Mouse (Mus musculus) intestine, embryonic 14.5 days (tissue): ENCODE measurements around the gene Gnat1. TPM values are rescaled to one million over a fixed set of nuclear protein-coding genes. Genes with fewer than 3 reads are reported as not detected.

ENCODE experiments used
- ATAC-seq: fragments of 200-750 bp; cut with Nextera tagmentation; replicated peaks from 2 replicates; pipeline ENCODE4 v1.8.0; 2017; ENCODE audit warnings: low read depth, moderate number of reproducible peaks, moderate TSS enrichment, moderate library complexity; ENCODE audit not compliant: low FRiP score, low TSS enrichment
- DNase-seq: peaks from one replicate; pipeline ENCODE4 v3.0.0-alpha.2; 2018; ENCODE audit warnings: low spot score
- H3K27ac ChIP-seq: fragments of 300-500 bp; sonication (generic); 2 replicates; pipeline ENCODE4 v1.5.1; 2014; ENCODE audit warnings: low read depth, mild to moderate bottlenecking, control low read depth
- H3K27me3 ChIP-seq: fragments of 300-500 bp; sonication (generic); replicated peaks from 2 replicates; pipeline ENCODE4 v1.6.1; 2014; ENCODE audit warnings: low read length, control low read depth; ENCODE audit not compliant: control insufficient read depth, insufficient read depth
- H3K36me3 ChIP-seq: fragments of 300-500 bp; sonication (generic); 2 replicates; pipeline ENCODE4 v1.6.1; 2014; ENCODE audit warnings: low read length, control low read depth; ENCODE audit not compliant: control insufficient read depth, insufficient read depth
- H3K4me1 ChIP-seq: fragments of 300-500 bp; sonication (generic); replicated peaks from 2 replicates; pipeline ENCODE4 v1.6.1; 2014; ENCODE audit warnings: low read length, control low read depth, mixed read lengths; ENCODE audit not compliant: control insufficient read depth, insufficient read depth
- H3K4me2 ChIP-seq: fragments of 300-500 bp; sonication (generic); 2 replicates; pipeline ENCODE4 v1.6.1; 2014; ENCODE audit warnings: low read length
- H3K4me3 ChIP-seq: fragments of 300-500 bp; sonication (generic); 2 replicates; pipeline ENCODE4 v1.5.1; 2014; ENCODE audit warnings: low read depth, low read length, control low read depth, mixed read lengths
- H3K9ac ChIP-seq: fragments of 300-500 bp; sonication (generic); 2 replicates; pipeline ENCODE4 v1.6.1; 2014; ENCODE audit warnings: mild to moderate bottlenecking, low read length
- H3K9me3 ChIP-seq: fragments of 300-500 bp; sonication (generic); 2 replicates; pipeline ENCODE4 v1.6.1; 2016; ENCODE audit warnings: low read length, control low read depth; ENCODE audit not compliant: control insufficient read depth
- WGBS: fragments of 180-500 bp; shearing (Covaris S2); extraction: QIAGEN DNeasy Blood & Tissue Kit; methylation state at CpG from one replicate; pipeline ENCODE4 v1.1.7; 2014; 5-methylcytosine and 5-hydroxymethylcytosine counted together
- polyA plus RNA-seq: library from polyadenylated mRNA; unstranded; fragments of >200 nt; fragmentation: Nextera tagmentation; extraction: Ambion mirVana; gene quantifications from 2 replicates; pipeline ENCODE4 v1.2.1, GENCODE M21; 2014

Gnat1 gene
- polyA plus RNA-seq, 1 experiment from 2014 or later = 2.6 TPM

GRCm38 (mm10) chr9:107696845-107697610 is 17.5 kb upstream of the Gnat1 start:
- Histone ChIP-seq H3K9me3 (no peaks in the 10 kb centered on the region), H3K4me1 (peaks cover 52% of the 10 kb centered on the region), H3K27ac (no peak overlapping the region), H3K27me3 (no peaks in the 10 kb centered on the region), H3K4me2 (no peak overlapping the region), H3K4me3 (no peak overlapping the region), H3K36me3 (peaks cover 7% of the 10 kb centered on the region), H3K9ac (no peak overlapping the region)
- DNase-seq (no peak), ATAC-seq (no peak)
- 59% methylated on average over 9 of the region's 9 CpGs for WGBS

DNA sequence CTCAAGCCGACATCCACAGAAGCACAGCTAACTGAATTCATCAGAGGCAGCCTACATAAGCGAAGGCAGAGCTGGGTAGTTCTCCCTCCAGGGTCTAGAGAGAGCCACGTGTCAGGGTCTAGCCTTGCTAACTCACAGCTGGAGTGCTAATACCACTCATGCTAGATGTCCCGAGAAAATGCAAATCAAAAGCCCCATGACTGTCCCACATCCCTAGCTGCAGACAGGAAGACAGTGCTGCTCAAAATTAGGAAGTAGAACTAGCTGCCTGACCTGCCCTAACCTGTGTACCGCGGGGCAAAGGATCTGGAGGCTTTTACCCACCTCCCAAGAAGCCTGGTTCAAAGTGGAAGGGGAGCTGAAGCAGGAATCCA is 16.6 kb upstream of the Gnat1 start:
- peaks cover 16% of the 10 kb centered on the region for H3K36me3 ChIP-seq
- no peak overlapping the region for H3K4me2 ChIP-seq
- no peak for DNase-seq
- 56% methylated on average over 6 of the region's 6 CpGs for WGBS
- H3K4me1 ChIP-seq = peaks cover 44% of the 10 kb centered on the region
- ATAC-seq = no peak
- no peaks in the 10 kb centered on the region for H3K27me3 ChIP-seq
- H3K27ac ChIP-seq = no peak overlapping the region
- H3K4me3 ChIP-seq = no peak overlapping the region
- H3K9ac ChIP-seq = no peak overlapping the region
- H3K9me3 ChIP-seq = no peaks in the 10 kb centered on the region

DNA sequence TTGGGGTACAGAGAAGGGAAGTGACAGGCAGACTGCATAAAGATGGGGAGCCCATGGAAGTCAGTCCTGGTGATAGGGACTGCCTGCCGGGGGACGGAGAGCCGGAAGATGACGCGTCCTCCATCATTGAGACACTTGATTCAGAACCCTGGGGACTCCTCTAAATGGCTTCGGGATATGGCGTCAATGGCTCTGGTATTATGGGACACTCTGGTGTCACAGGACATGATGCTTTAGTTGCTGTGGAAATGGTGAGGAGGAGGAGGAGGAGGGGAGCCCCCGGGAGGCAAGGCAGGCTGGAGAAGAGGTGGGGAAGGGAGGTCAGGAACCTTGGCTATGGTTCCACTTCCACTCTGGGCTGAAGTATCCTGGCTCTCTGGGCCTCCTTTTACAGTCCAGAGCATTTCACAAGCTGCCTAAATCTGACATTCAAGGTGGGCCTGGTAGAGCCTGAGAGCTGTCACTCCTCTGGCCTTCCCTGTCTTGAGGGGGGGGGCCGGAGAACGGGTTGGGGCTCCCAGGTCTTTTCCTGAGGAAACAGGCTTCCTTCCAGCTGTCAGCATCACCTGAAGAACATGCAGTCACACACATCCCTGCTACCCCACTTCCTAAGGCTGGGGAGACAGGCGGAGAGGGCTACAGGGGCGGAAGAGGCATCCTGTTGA is 16.1 kb upstream of the Gnat1 start:
- Histone ChIP-seq H3K9me3 (no peaks in the 10 kb centered on the region), H3K4me1 (peaks cover 39% of the 10 kb centered on the region), H3K36me3 (peaks cover 21% of the 10 kb centered on the region), H3K9ac (no peak overlapping the region), H3K4me3 (no peak overlapping the region), H3K27me3 (no peaks in the 10 kb centered on the region), H3K4me2 (no peak overlapping the region), H3K27ac (no peak overlapping the region)
- WGBS = 77% methylated on average over 12 of the region's 12 CpGs
- ATAC-seq (no peak), DNase-seq (no peak)

GRCm38 (mm10) chr9:107694627-107695026 is 15.1 kb upstream of the Gnat1 start:
- ATAC-seq (no peak), DNase-seq (no peak)
- H3K27ac ChIP-seq = no peak overlapping the region
- no peaks in the 10 kb centered on the region for H3K9me3 ChIP-seq
- WGBS = 78% methylated on average over 7 of the region's 7 CpGs
- H3K9ac ChIP-seq = no peak overlapping the region
- H3K36me3 ChIP-seq = peaks cover 25% of the 10 kb centered on the region
- peaks cover 29% of the 10 kb centered on the region for H3K4me1 ChIP-seq
- H3K27me3 ChIP-seq = no peaks in the 10 kb centered on the region
- no peak overlapping the region for H3K4me2 ChIP-seq
- no peak overlapping the region for H3K4me3 ChIP-seq

DNA sequence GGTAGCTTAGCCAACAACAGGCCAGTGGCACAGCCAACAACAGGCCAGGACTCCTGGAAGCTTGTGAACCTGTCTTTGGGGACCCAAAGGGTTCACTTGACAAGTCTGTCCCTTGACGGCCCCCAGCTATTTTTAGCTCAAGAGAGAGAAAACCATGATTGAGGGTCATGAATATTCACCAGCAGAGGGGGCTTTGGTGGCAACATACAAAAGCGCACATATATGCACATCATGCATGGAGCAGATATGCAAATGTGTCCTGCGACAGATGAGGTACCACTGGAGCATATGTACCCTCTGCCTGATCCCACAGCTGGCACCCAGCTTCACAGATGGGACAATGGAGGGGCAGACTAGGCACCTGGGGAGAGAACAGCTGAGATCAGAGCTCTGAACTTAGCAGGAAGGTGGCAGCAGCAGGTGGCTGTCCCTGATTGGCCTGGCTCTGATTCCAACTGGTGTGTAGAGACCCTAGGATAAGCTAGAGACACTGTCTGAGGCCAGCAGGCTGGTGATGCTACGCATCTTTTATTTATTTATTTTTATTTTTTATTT is 14.0 kb upstream of the Gnat1 start:
- no peaks in the 10 kb centered on the region for H3K9me3 ChIP-seq
- WGBS = 65% methylated on average over 4 of the region's 4 CpGs
- peaks cover 18% of the 10 kb centered on the region for H3K4me1 ChIP-seq
- DNase-seq (no peak), ATAC-seq (no peak)
- no peaks in the 10 kb centered on the region for H3K27me3 ChIP-seq
- peaks cover 34% of the 10 kb centered on the region for H3K36me3 ChIP-seq
- H3K4me2 ChIP-seq = no peak overlapping the region
- no peak overlapping the region for H3K27ac ChIP-seq
- no peak overlapping the region for H3K4me3 ChIP-seq
- H3K9ac ChIP-seq = no peak overlapping the region

- Histone ChIP-seq H3K4me1 (peaks cover 11% of the 10 kb centered on the region), H3K9ac (no peak overlapping the region), H3K27me3 (no peaks in the 10 kb centered on the region), H3K4me3 (no peak overlapping the region), H3K4me2 (no peak overlapping the region), H3K36me3 (peaks cover 40% of the 10 kb centered on the region), H3K27ac (no peak overlapping the region), H3K9me3 (no peaks in the 10 kb centered on the region)
- WGBS = 75% methylated on average over 5 of the region's 5 CpGs
- DNase-seq = no peak
- ATAC-seq = no peak
Measured at GRCm38 (mm10) chr9:107692785-107693184, 13.3 kb upstream of the Gnat1 start.

DNA sequence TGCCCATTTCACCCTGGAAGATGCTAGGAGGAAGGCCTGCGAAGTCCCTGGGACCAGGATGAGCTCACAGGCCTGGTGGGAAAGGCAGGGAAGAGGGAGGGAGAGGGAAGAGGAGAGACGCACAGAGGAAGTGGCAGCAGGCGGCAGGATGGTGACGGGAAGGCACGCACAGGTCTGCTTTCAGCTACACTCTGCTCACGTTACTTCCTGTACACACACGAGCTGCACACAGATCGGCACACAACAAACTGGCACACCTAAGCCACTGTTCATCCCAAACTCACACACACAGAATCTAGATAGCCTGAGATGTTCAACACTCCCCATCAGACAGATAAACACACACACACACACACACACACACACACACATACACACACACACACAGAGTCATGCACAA is 10.9 kb upstream of the Gnat1 start:
- no peak overlapping the region for H3K9ac ChIP-seq
- 72% methylated on average over 8 of the region's 8 CpGs for WGBS
- no peaks in the 10 kb centered on the region for H3K27me3 ChIP-seq
- no peaks in the 10 kb centered on the region for H3K9me3 ChIP-seq
- ATAC-seq (no peak), DNase-seq (no peak)
- no peak overlapping the region for H3K4me3 ChIP-seq
- H3K27ac ChIP-seq = no peak overlapping the region
- H3K4me1 ChIP-seq = no peaks in the 10 kb centered on the region
- no peak overlapping the region for H3K4me2 ChIP-seq
- peaks cover 58% of the 10 kb centered on the region for H3K36me3 ChIP-seq

DNA sequence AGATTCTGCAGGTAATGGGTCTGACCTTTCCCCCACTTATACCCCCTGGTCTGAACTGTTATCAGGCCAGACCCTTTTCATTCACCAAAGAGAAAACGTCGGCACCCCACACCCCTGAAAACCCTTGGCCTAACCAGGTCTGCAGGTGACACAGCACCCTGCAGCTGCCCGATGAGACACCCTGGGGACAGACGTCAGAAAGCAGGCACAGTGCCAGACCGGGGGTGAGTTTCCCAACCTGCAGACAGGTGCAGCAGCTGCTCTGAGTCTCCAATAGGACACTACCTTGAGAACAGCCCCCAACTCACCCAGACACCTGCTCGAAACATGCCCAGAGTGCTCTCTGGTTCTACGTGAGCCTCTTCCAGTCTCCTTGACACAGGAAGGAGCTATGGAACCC is 9.4 kb upstream of the Gnat1 start:
- H3K27ac ChIP-seq = no peak overlapping the region
- no peaks in the 10 kb centered on the region for H3K4me1 ChIP-seq
- H3K4me2 ChIP-seq = no peak overlapping the region
- ATAC-seq (no peak), DNase-seq (no peak)
- 80% methylated on average over 7 of the region's 7 CpGs for WGBS
- peaks cover 66% of the 10 kb centered on the region for H3K36me3 ChIP-seq
- no peak overlapping the region for H3K9ac ChIP-seq
- no peak overlapping the region for H3K4me3 ChIP-seq
- no peaks in the 10 kb centered on the region for H3K27me3 ChIP-seq
- no peaks in the 10 kb centered on the region for H3K9me3 ChIP-seq
